Mouse (Mus musculus): ENCODE data around the gene Katnal1. TPM values are rescaled to one million over a fixed set of nuclear protein-coding genes. Genes with fewer than 3 reads are reported as not detected.
A peak's percentile ranks its signal among the peaks of the same experiment; 100 is the strongest.

The Katnal1 gene
- polyA plus RNA-seq, 1 experiment from 2014 or later = 8.4 TPM

DNA sequence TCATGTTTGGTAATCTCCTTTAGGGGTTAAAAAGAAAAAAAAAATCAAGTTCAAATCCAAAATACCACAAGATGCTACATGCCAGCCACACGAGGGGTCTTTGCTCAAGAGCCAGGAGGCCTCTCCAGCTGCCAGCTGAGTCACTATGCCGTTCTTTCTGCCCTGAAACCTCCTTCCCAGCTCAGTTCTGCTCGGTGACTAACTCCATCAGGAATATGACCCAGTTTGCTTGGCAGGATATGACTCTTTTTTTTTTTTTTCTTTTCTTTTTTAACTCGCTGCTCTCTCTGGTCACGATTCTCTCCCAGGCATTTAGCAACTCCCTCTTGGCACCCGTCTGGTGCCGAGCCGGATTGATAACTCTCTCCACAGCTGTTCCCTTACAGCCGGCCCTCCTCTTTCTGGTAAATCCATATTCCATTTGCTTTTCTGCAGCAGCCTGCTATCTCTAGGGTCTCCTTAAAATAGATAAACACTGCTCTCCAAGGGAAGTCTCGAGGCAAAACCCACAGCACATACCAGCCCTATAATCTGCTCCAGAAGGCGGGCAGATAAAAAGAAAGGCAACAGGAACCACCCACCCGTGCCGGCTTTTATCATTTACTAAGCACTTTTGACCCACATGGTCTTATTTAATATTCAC, 36.7 kb upstream of the Katnal1 start:
- peak overlapping the region; percentile 63 for H3K9ac ChIP-seq
- no peaks in the 10 kb centered on the region for H3K9me3 ChIP-seq (replicated peaks)
- H3K36me3 ChIP-seq = no peaks in the 10 kb centered on the region
- H3K4me1 ChIP-seq (replicated peaks) = peaks cover 72% of the 10 kb centered on the region
- H3K27ac ChIP-seq = peak overlapping the region; percentile 91
- peak overlapping the region; percentile 60 for H3K4me2 ChIP-seq
- ATAC-seq (ENCODE audit: low read depth) (peak; percentile 97), DNase-seq (peak; percentile 71)
- peak overlapping the region; percentile 27 for H3K4me3 ChIP-seq (replicated peaks)
- H3K27me3 ChIP-seq = no peaks in the 10 kb centered on the region
- 10% methylated on average over 13 of the region's 13 CpGs for WGBS (ENCODE audit: insufficient replicate concordance)

GRCm38 (mm10) chr5:148965089-148965591, 36.0 kb upstream of the Katnal1 start:
- no peaks in the 10 kb centered on the region for H3K9me3 ChIP-seq (replicated peaks)
- DNase-seq = no peak

DNA sequence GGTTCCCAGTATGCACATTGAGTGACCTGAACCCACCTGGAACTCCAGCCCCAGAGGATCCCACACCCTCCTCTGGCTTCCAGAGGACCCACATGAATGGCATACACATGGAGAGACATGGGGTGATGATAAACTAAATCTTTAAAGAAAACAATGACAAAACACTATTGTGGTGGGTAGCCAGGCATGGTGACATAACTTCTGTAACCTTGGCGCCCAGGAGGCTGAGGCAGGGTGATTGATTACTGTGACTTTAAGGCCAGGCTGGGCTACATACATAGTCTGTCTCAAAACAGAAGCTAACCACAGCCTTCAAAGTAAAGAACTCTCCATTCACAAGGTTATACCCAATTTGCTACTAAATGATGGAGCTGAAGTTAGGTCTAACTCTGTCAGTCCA, 35.1 kb upstream of the Katnal1 start:
- DNase-seq (no peak), ATAC-seq (ENCODE audit: low read depth) (no peak)
- no peak overlapping the region for H3K4me3 ChIP-seq (replicated peaks)
- H3K4me1 ChIP-seq (replicated peaks) = peaks cover 72% of the 10 kb centered on the region
- H3K9ac ChIP-seq = no peak overlapping the region
- WGBS (ENCODE audit: insufficient replicate concordance) = 61% methylated on average over 1 of the region's 1 CpGs
- no peaks in the 10 kb centered on the region for H3K27me3 ChIP-seq
- H3K9me3 ChIP-seq (replicated peaks) = no peaks in the 10 kb centered on the region
- peak overlapping the region; percentile 91; the same call in 1 of the 2 replicates for H3K27ac ChIP-seq
- no peaks in the 10 kb centered on the region for H3K36me3 ChIP-seq
- no peak overlapping the region for H3K4me2 ChIP-seq

More at GRCm38 (mm10) chr5:148965089-148965591, 36.0 kb upstream of the Katnal1 start:
- H3K27ac ChIP-seq = peak overlapping the region; percentile 91
- H3K36me3 ChIP-seq = no peaks in the 10 kb centered on the region
- WGBS (ENCODE audit: insufficient replicate concordance) = 80% methylated on average over 15 of the region's 15 CpGs
- peak overlapping the region; percentile 60 for H3K4me2 ChIP-seq
- H3K4me3 ChIP-seq (replicated peaks) = peak overlapping the region; percentile 27; the same call in 1 of the 2 replicates
- no peak for ATAC-seq (ENCODE audit: low read depth)
- H3K27me3 ChIP-seq = no peaks in the 10 kb centered on the region
- H3K9ac ChIP-seq = peak overlapping the region; percentile 63
- peaks cover 72% of the 10 kb centered on the region for H3K4me1 ChIP-seq (replicated peaks)

GRCm38 (mm10) chr5:148960211-148960610, 31.1 kb upstream of the Katnal1 start:
- 58% methylated on average over 10 of the region's 10 CpGs for WGBS (ENCODE audit: insufficient replicate concordance)
- H3K9me3 ChIP-seq (replicated peaks) = no peaks in the 10 kb centered on the region
- H3K9ac ChIP-seq = peak overlapping the region; percentile 69; the same call in 1 of the 2 replicates
- peak overlapping the region; percentile 63; the same call in 1 of the 2 replicates for H3K4me3 ChIP-seq (replicated peaks)
- H3K4me2 ChIP-seq = peak overlapping the region; percentile 96
- no peaks in the 10 kb centered on the region for H3K36me3 ChIP-seq
- ATAC-seq (ENCODE audit: low read depth) (no peak), DNase-seq (no peak)
- no peaks in the 10 kb centered on the region for H3K27me3 ChIP-seq
- peak overlapping the region; percentile 78 for H3K27ac ChIP-seq
- H3K4me1 ChIP-seq (replicated peaks) = peaks cover 70% of the 10 kb centered on the region

GRCm38 (mm10) chr5:148959068-148959990, 30.2 kb upstream of the Katnal1 start:
- Histone ChIP-seq H3K4me1 (replicated peaks) (peaks cover 70% of the 10 kb centered on the region), H3K27ac (peak overlapping the region; percentile 78), H3K36me3 (no peaks in the 10 kb centered on the region), H3K27me3 (no peaks in the 10 kb centered on the region), H3K4me3 (replicated peaks) (peak overlapping the region; percentile 63), H3K9me3 (replicated peaks) (no peaks in the 10 kb centered on the region), H3K9ac (peak overlapping the region; percentile 69), H3K4me2 (peak overlapping the region; percentile 96)
- ATAC-seq (ENCODE audit: low read depth) = peak; percentile 71
- peak; percentile 37 for DNase-seq
- 2% methylated on average over 36 of the region's 39 CpGs for WGBS (ENCODE audit: insufficient replicate concordance)

DNA sequence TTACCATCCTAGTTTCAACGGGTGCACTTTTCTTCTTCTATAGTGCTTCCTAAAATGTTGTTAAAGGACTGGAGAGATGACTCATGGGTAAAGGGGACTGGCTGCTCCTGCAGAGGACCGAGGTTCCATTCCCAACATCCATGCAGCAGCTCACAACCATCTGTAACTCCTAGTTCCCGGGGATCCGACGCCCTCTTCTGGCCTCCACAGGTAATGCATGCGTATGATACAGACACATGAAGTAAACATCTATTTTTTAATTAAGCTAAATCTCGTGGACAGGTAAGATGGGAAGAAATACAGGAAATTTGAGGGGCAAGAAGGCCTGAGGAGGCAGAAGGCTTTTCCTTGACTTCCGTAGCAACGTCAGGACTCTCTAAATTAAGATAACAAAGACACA, 29.2 kb upstream of the Katnal1 start:
- WGBS (ENCODE audit: insufficient replicate concordance) = 22% methylated on average over 9 of the region's 9 CpGs
- H3K36me3 ChIP-seq = no peaks in the 10 kb centered on the region
- peak; percentile 37 for DNase-seq
- peak overlapping the region; percentile 63 for H3K4me3 ChIP-seq (replicated peaks)
- peak overlapping the region; percentile 78 for H3K27ac ChIP-seq
- peak overlapping the region; percentile 96 for H3K4me2 ChIP-seq
- no peak for ATAC-seq (ENCODE audit: low read depth)
- H3K4me1 ChIP-seq (replicated peaks) = peaks cover 65% of the 10 kb centered on the region
- no peaks in the 10 kb centered on the region for H3K27me3 ChIP-seq
- no peaks in the 10 kb centered on the region for H3K9me3 ChIP-seq (replicated peaks)
- peak overlapping the region; percentile 69 for H3K9ac ChIP-seq

GRCm38 (mm10) chr5:148956898-148957535, 27.9 kb upstream of the Katnal1 start:
- DNase-seq (no peak), ATAC-seq (ENCODE audit: low read depth) (no peak)
- H3K9ac ChIP-seq = no peak overlapping the region
- peaks cover 70% of the 10 kb centered on the region for H3K4me1 ChIP-seq (replicated peaks)
- H3K36me3 ChIP-seq = no peaks in the 10 kb centered on the region
- 33% methylated on average over 9 of the region's 9 CpGs for WGBS (ENCODE audit: insufficient replicate concordance)
- peak overlapping the region; percentile 56 for H3K27ac ChIP-seq
- H3K9me3 ChIP-seq (replicated peaks) = no peaks in the 10 kb centered on the region
- peak overlapping the region; percentile 3; the same call in 1 of the 2 replicates for H3K4me2 ChIP-seq
- H3K27me3 ChIP-seq = no peaks in the 10 kb centered on the region
- no peak overlapping the region for H3K4me3 ChIP-seq (replicated peaks)

GRCm38 (mm10) chr5:148956091-148956490, 27.0 kb upstream of the Katnal1 start:
- Histone ChIP-seq H3K9me3 (replicated peaks) (no peaks in the 10 kb centered on the region), H3K4me1 (replicated peaks) (peaks cover 70% of the 10 kb centered on the region), H3K36me3 (no peaks in the 10 kb centered on the region), H3K4me2 (no peak overlapping the region), H3K9ac (no peak overlapping the region), H3K4me3 (replicated peaks) (no peak overlapping the region), H3K27ac (peak overlapping the region; percentile 68), H3K27me3 (no peaks in the 10 kb centered on the region)
- WGBS (ENCODE audit: insufficient replicate concordance) = 62% methylated on average over 9 of the region's 9 CpGs
- no peak for DNase-seq
- no peak for ATAC-seq (ENCODE audit: low read depth)

GRCm38 (mm10) chr5:148955575-148955974, 26.5 kb upstream of the Katnal1 start:
- Histone ChIP-seq H3K4me1 (replicated peaks) (peaks cover 69% of the 10 kb centered on the region), H3K27me3 (no peaks in the 10 kb centered on the region), H3K9me3 (replicated peaks) (no peaks in the 10 kb centered on the region), H3K4me2 (no peak overlapping the region), H3K27ac (peak overlapping the region; percentile 47), H3K9ac (no peak overlapping the region), H3K36me3 (no peaks in the 10 kb centered on the region), H3K4me3 (replicated peaks) (no peak overlapping the region)
- 86% methylated on average over 6 of the region's 6 CpGs for WGBS (ENCODE audit: insufficient replicate concordance)
- ATAC-seq (ENCODE audit: low read depth) = no peak
- DNase-seq = no peak

DNA sequence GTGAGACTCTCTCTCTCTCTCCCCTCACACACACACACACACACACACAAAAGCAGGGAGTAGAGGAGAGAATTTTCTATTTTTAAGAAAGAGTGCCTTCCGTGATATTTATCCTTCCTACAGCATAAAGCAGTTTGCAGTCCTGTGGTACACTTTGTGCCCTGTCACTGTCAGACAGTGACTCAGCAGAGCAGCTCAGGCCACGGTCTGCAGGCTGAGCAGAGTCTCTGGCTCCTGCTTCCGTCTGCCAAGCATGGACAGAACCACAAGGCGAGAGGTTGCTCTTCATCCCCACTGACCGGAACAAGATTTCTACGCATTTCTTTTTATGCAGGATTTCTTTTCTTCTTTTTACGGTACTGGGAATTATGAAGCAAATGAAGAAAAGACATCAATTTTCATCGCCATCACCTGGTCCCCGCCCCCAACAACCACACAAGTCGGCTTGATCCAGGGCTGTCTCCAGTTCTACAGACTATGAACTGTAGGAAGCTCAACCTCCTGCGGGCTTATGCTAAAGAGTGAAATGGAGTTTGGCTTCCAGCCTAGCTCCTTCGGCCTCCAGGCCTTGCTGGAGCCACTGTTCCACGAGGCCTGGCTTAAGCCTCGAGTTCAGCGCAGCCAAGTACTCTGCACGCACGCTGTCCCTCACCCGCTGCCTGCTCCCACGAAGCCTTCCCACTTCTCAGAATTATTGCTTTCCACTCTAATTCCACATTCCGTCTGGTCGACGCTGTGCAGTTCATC, 25.4 kb upstream of the Katnal1 start:
- no peaks in the 10 kb centered on the region for H3K9me3 ChIP-seq (replicated peaks)
- no peaks in the 10 kb centered on the region for H3K27me3 ChIP-seq
- no peak overlapping the region for H3K4me3 ChIP-seq (replicated peaks)
- 0 out of 2 replicates have a peak overlapping the region, but pooled peaks have one; percentile 14 for H3K27ac ChIP-seq
- ATAC-seq (ENCODE audit: low read depth) = peak; percentile 61
- H3K4me1 ChIP-seq (replicated peaks) = peaks cover 62% of the 10 kb centered on the region
- H3K4me2 ChIP-seq = no peak overlapping the region
- H3K36me3 ChIP-seq = no peaks in the 10 kb centered on the region
- 62% methylated on average over 22 of the region's 22 CpGs for WGBS (ENCODE audit: insufficient replicate concordance)
- no peak overlapping the region for H3K9ac ChIP-seq
- peak; percentile 39 for DNase-seq

All from liver, embryonic 13.5 days (tissue).